Mouse (Mus musculus): ENCODE results near the gene Sgcd. TPM values are rescaled to one million over a fixed set of nuclear protein-coding genes. Genes with fewer than 3 reads are reported as not detected.
A peak's percentile ranks its signal among the peaks of the same experiment; 100 is the strongest.

The Sgcd gene
- total and polyA plus RNA-seq, 2 experiments from 2014 or later = 5.8 to 24.4 TPM

GRCm38 (mm10) chr11:47376915-47377314, 611.9 kb downstream of the Sgcd start:
- 0 out of 2 replicates have a peak, but pooled peaks cover 13% of the 10 kb centered on the region for H3K4me1 ChIP-seq (ENCODE audit: control insufficient read depth, insufficient read depth)
- H3K36me3 ChIP-seq (replicated peaks; ENCODE audit: control insufficient read depth, insufficient read depth, low read length) = no peaks in the 10 kb centered on the region
- H3K27me3 ChIP-seq (ENCODE audit: control insufficient read depth, insufficient read depth, low read length) = no peaks in the 10 kb centered on the region
- DNase-seq (ENCODE audit: low spot score) (no peak), ATAC-seq (ENCODE audit: insufficient read depth, low read depth) (0 out of 2 replicates have a peak, but pooled peaks have one; percentile 18)
- peak overlapping the region; percentile 83 for H3K27ac ChIP-seq (ENCODE audit: low read depth)
- 21% methylated on average over 1 of the region's 1 CpGs for WGBS
- peak overlapping the region; percentile 34 for H3K4me3 ChIP-seq (ENCODE audit: low read depth, low read length)
- no peaks in the 10 kb centered on the region for H3K9me3 ChIP-seq (replicated peaks; ENCODE audit: control insufficient read depth, low read length)
- peak overlapping the region; percentile 32; the same call in 1 of the 2 replicates for H3K9ac ChIP-seq (replicated peaks; ENCODE audit: low read depth, low read length)
- H3K4me2 ChIP-seq (ENCODE audit: low read depth, low read length) = peak overlapping the region; percentile 72
- TF ChIP-seq EP300 (IDR thresholded peaks at IDR 0.05; ENCODE audit: low read depth) (no peak), CTCF (IDR thresholded peaks at IDR 0.05; ENCODE audit: low read depth) (no peak)

- no peaks in the 10 kb centered on the region for H3K9me3 ChIP-seq (replicated peaks; ENCODE audit: control insufficient read depth, low read length)
- H3K9ac ChIP-seq (replicated peaks; ENCODE audit: low read depth, low read length) = no peak overlapping the region
- peaks cover 21% of the 10 kb centered on the region; the same call in 1 of the 2 replicates for H3K4me1 ChIP-seq (ENCODE audit: control insufficient read depth, insufficient read depth)
- H3K4me3 ChIP-seq (ENCODE audit: low read depth, low read length) = no peak overlapping the region
- H3K27ac ChIP-seq (ENCODE audit: low read depth) = peak overlapping the region; percentile 67
- H3K36me3 ChIP-seq (replicated peaks; ENCODE audit: control insufficient read depth, insufficient read depth, low read length) = no peaks in the 10 kb centered on the region
- TF ChIP-seq EP300 (IDR thresholded peaks at IDR 0.05; ENCODE audit: low read depth) = no peak
- TF ChIP-seq CTCF (IDR thresholded peaks at IDR 0.05; ENCODE audit: low read depth) = no peak
- 33% methylated on average over 2 of the region's 2 CpGs for WGBS
- H3K4me2 ChIP-seq (ENCODE audit: low read depth, low read length) = no peak overlapping the region
- DNase-seq (ENCODE audit: low spot score) (no peak), ATAC-seq (ENCODE audit: insufficient read depth, low read depth) (no peak; the same call in 1 of the 2 replicates)
- no peaks in the 10 kb centered on the region for H3K27me3 ChIP-seq (ENCODE audit: control insufficient read depth, insufficient read depth, low read length)
Observed at GRCm38 (mm10) chr11:47371616-47372015, 617.2 kb downstream of the Sgcd start.

GRCm38 (mm10) chr11:47351585-47351984, 637.2 kb downstream of the Sgcd start:
- peak overlapping the region; percentile 21; the same call in 1 of the 2 replicates for H3K27ac ChIP-seq (ENCODE audit: low read depth)
- ATAC-seq (ENCODE audit: insufficient read depth, low read depth) = peak; percentile 82

GRCm38 (mm10) chr11:47343486-47343885, 645.3 kb downstream of the Sgcd start:
- Histone ChIP-seq H3K9ac (replicated peaks; ENCODE audit: low read depth, low read length) (no peak overlapping the region), H3K27ac (ENCODE audit: low read depth) (no peak overlapping the region), H3K4me3 (ENCODE audit: low read depth, low read length) (no peak overlapping the region), H3K36me3 (replicated peaks; ENCODE audit: control insufficient read depth, insufficient read depth, low read length) (no peaks in the 10 kb centered on the region), H3K9me3 (replicated peaks; ENCODE audit: control insufficient read depth, low read length) (no peaks in the 10 kb centered on the region), H3K27me3 (ENCODE audit: control insufficient read depth, insufficient read depth, low read length) (no peaks in the 10 kb centered on the region), H3K4me1 (ENCODE audit: control insufficient read depth, insufficient read depth) (peaks cover 7% of the 10 kb centered on the region; the same call in 1 of the 2 replicates), H3K4me2 (ENCODE audit: low read depth, low read length) (no peak overlapping the region)
- DNase-seq (ENCODE audit: low spot score) = no peak
- TF ChIP-seq EP300 (IDR thresholded peaks at IDR 0.05; ENCODE audit: low read depth) (no peak), CTCF (IDR thresholded peaks at IDR 0.05; ENCODE audit: low read depth) (no peak)
- no peak for ATAC-seq (ENCODE audit: insufficient read depth, low read depth)
- 25% methylated on average over 2 of the region's 2 CpGs for WGBS

More at GRCm38 (mm10) chr11:47351585-47351984, 637.2 kb downstream of the Sgcd start:
- Histone ChIP-seq H3K36me3 (replicated peaks; ENCODE audit: control insufficient read depth, insufficient read depth, low read length) (0 out of 2 replicates have a peak, but pooled peaks cover 12% of the 10 kb centered on the region), H3K9ac (replicated peaks; ENCODE audit: low read depth, low read length) (no peak overlapping the region), H3K4me1 (ENCODE audit: control insufficient read depth, insufficient read depth) (peaks cover 10% of the 10 kb centered on the region), H3K9me3 (replicated peaks; ENCODE audit: control insufficient read depth, low read length) (no peaks in the 10 kb centered on the region), H3K27me3 (ENCODE audit: control insufficient read depth, insufficient read depth, low read length) (no peaks in the 10 kb centered on the region), H3K4me3 (ENCODE audit: low read depth, low read length) (no peak overlapping the region), H3K4me2 (ENCODE audit: low read depth, low read length) (no peak overlapping the region)
- DNase-seq (ENCODE audit: low spot score) = peak; percentile 79
- TF ChIP-seq EP300 (IDR thresholded peaks at IDR 0.05; ENCODE audit: low read depth) (no peak), CTCF (IDR thresholded peaks at IDR 0.05; ENCODE audit: low read depth) (no peak)
- WGBS = 48% methylated on average over 2 of the region's 2 CpGs

GRCm38 (mm10) chr11:47333702-47334101, 655.1 kb downstream of the Sgcd start:
- DNase-seq (ENCODE audit: low spot score) (no peak), ATAC-seq (ENCODE audit: insufficient read depth, low read depth) (no peak)
- TF ChIP-seq CTCF (IDR thresholded peaks at IDR 0.05; ENCODE audit: low read depth) (no peak), EP300 (IDR thresholded peaks at IDR 0.05; ENCODE audit: low read depth) (no peak)
- Histone ChIP-seq H3K9me3 (replicated peaks; ENCODE audit: control insufficient read depth, low read length) (no peaks in the 10 kb centered on the region), H3K9ac (replicated peaks; ENCODE audit: low read depth, low read length) (no peak overlapping the region), H3K4me3 (ENCODE audit: low read depth, low read length) (no peak overlapping the region), H3K27ac (ENCODE audit: low read depth) (no peak overlapping the region), H3K27me3 (ENCODE audit: control insufficient read depth, insufficient read depth, low read length) (no peaks in the 10 kb centered on the region), H3K4me1 (ENCODE audit: control insufficient read depth, insufficient read depth) (peaks cover 5% of the 10 kb centered on the region; the same call in 1 of the 2 replicates), H3K4me2 (ENCODE audit: low read depth, low read length) (no peak overlapping the region), H3K36me3 (replicated peaks; ENCODE audit: control insufficient read depth, insufficient read depth, low read length) (no peaks in the 10 kb centered on the region)
- 87% methylated on average over 2 of the region's 2 CpGs for WGBS

- no peak overlapping the region for H3K27ac ChIP-seq (ENCODE audit: low read depth)
- ATAC-seq (ENCODE audit: insufficient read depth, low read depth) (no peak), DNase-seq (ENCODE audit: low spot score) (no peak)
Observed at GRCm38 (mm10) chr11:47305579-47305978, 683.2 kb downstream of the Sgcd start.

More at GRCm38 (mm10) chr11:47305579-47305978, 683.2 kb downstream of the Sgcd start:
- Histone ChIP-seq H3K36me3 (replicated peaks; ENCODE audit: control insufficient read depth, insufficient read depth, low read length) (no peaks in the 10 kb centered on the region; the same call in 1 of the 2 replicates), H3K4me1 (ENCODE audit: control insufficient read depth, insufficient read depth) (no peaks in the 10 kb centered on the region), H3K4me2 (ENCODE audit: low read depth, low read length) (no peak overlapping the region), H3K4me3 (ENCODE audit: low read depth, low read length) (no peak overlapping the region), H3K27me3 (ENCODE audit: control insufficient read depth, insufficient read depth, low read length) (no peaks in the 10 kb centered on the region), H3K9ac (replicated peaks; ENCODE audit: low read depth, low read length) (no peak overlapping the region), H3K9me3 (replicated peaks; ENCODE audit: control insufficient read depth, low read length) (no peaks in the 10 kb centered on the region)
- TF ChIP-seq CTCF (IDR thresholded peaks at IDR 0.05; ENCODE audit: low read depth) (no peak), EP300 (IDR thresholded peaks at IDR 0.05; ENCODE audit: low read depth) (no peak)

All from heart, postnatal 0 days (tissue).